Comparison of ENCODE assay signal across 9 mouse cellular contexts in genomic region chr7:49427843-49428242, GRCm38 (mm10).
A peak's percentile ranks its signal among the peaks of the same experiment; 100 is the strongest.
DNase-seq lines count a peak whose midpoint lies in the region; ATAC-seq lines count a peak whose summit lies in the region.
"Had no signal": no experiment of that assay in that cellular context is flagged by ENCODE, and none has a peak within 500 bp of the region (broad histone marks: within the 10 kb centered on the region; RNA-seq: fewer than 3 reads in every experiment).

No protein-coding gene starts in this region.

- no peak overlapping the region for H3K4me3 ChIP-seq in midbrain, embryonic 14.5 days (replicated peaks; ENCODE audit: low read depth, low read length)
- no peak overlapping the region for H3K4me3 ChIP-seq in midbrain, embryonic 13.5 days (replicated peaks)
- H3K4me3 ChIP-seq: megakaryocyte, embryonic 14.5 days had no signal

- H3K4me2 ChIP-seq in midbrain, embryonic 14.5 days (ENCODE audit: low read length), result no peak overlapping the region
- H3K4me2 ChIP-seq in midbrain, embryonic 13.5 days (replicated peaks), result no peak overlapping the region

- H3K36me3 ChIP-seq in midbrain, embryonic 14.5 days (ENCODE audit: control insufficient read depth, insufficient read depth, low read length), result no peaks in the 10 kb centered on the region
- no peaks in the 10 kb centered on the region for H3K36me3 ChIP-seq in midbrain, embryonic 13.5 days

- no peak for ATAC-seq in cerebellum, adult (ENCODE audit: insufficient number of reproducible peaks, low FRiP score, low TSS enrichment)
- no peak for ATAC-seq in midbrain, embryonic 14.5 days (ENCODE audit: low FRiP score, low TSS enrichment)
- ATAC-seq in midbrain, embryonic 13.5 days, result no peak

- no peaks in the 10 kb centered on the region for H3K9me3 ChIP-seq in midbrain, embryonic 14.5 days (ENCODE audit: control insufficient read depth, low read length)
- no peaks in the 10 kb centered on the region for H3K9me3 ChIP-seq in midbrain, embryonic 13.5 days

- H3K27ac ChIP-seq in midbrain, embryonic 14.5 days (replicated peaks; ENCODE audit: low read depth, low read length), result no peak overlapping the region
- H3K27ac ChIP-seq in midbrain, embryonic 13.5 days, result no peak overlapping the region

- WGBS in midbrain, embryonic 14.5 days, result 60% methylated on average over 6 of the region's 6 CpGs
- 57% methylated on average over 6 of the region's 6 CpGs for WGBS in midbrain, embryonic 13.5 days

- H3K9ac ChIP-seq in midbrain, embryonic 14.5 days (replicated peaks; ENCODE audit: low read length), result no peak overlapping the region
- H3K9ac ChIP-seq in midbrain, embryonic 13.5 days (replicated peaks), result no peak overlapping the region

- H3K4me1 ChIP-seq in midbrain, embryonic 14.5 days (ENCODE audit: control insufficient read depth, insufficient read depth, low read length), result no peaks in the 10 kb centered on the region
- H3K4me1 ChIP-seq in midbrain, embryonic 13.5 days (replicated peaks), result no peaks in the 10 kb centered on the region
- H3K4me1 ChIP-seq: megakaryocyte, embryonic 14.5 days had no signal

- DNase-seq in cerebellum, postnatal 25 days, result peak; percentile 44 to 47
- peak; percentile 39 for DNase-seq in midbrain, embryonic 14.5 days
- peak; percentile 52 for DNase-seq in forelimb bud, embryonic 11.5 days (ENCODE audit: low read depth, low spot score)
- peak; percentile 48 for DNase-seq in retina, embryonic 14.5 days (ENCODE audit: low spot score)
- DNase-seq in yolk sac, embryonic 10.5 days (ENCODE audit: low spot score), result no peak
- DNase-seq in left cerebral cortex, adult 8-10 months (ENCODE audit: low spot score in 2 of 2), result no peak

- H3K27me3 ChIP-seq in midbrain, embryonic 14.5 days (ENCODE audit: control insufficient read depth, insufficient read depth, low read length), result no peaks in the 10 kb centered on the region
- H3K27me3 ChIP-seq in midbrain, embryonic 13.5 days, result no peaks in the 10 kb centered on the region
- H3K27me3 ChIP-seq: megakaryocyte, embryonic 14.5 days had no signal

Comparison
In these comparisons a context has a peak if more than half of its experiments do, and no peak if none do; other contexts are left out.
1. DNase-seq: peak in cerebellum, postnatal 25 days (2 of 2), midbrain, embryonic 14.5 days (single experiment), forelimb bud, embryonic 11.5 days (single experiment) and retina, embryonic 14.5 days (single experiment); none in yolk sac, embryonic 10.5 days (single experiment) and left cerebral cortex, adult 8-10 months (0 of 2).